Mouse (Mus musculus): ENCODE measurements around the gene Krt1. TPM values are rescaled to one million over a fixed set of nuclear protein-coding genes. Genes with fewer than 3 reads are reported as not detected.

Gene Krt1
- polyA plus RNA-seq, 1 experiment from 2014 or later, result 1.9 TPM

GRCm38 (mm10) chr15:101843192-101843591 is 7.4 kb downstream of the Krt1 start:
- Histone ChIP-seq H3K4me2 (replicated peaks; ENCODE audit: low read depth, low read length) (no peak overlapping the region), H3K36me3 (ENCODE audit: control insufficient read depth, insufficient read depth, low read length) (no peaks in the 10 kb centered on the region), H3K27ac (ENCODE audit: low read length) (no peak overlapping the region), H3K9me3 (ENCODE audit: control insufficient read depth, low read depth, low read length) (no peaks in the 10 kb centered on the region), H3K4me3 (ENCODE audit: low read depth, low read length) (no peak overlapping the region), H3K4me1 (ENCODE audit: control insufficient read depth, insufficient read depth, low read length) (no peaks in the 10 kb centered on the region), H3K27me3 (ENCODE audit: control insufficient read depth, insufficient read depth, low read length) (0 out of 2 replicates have a peak, but pooled peaks cover 4% of the 10 kb centered on the region), H3K9ac (replicated peaks; ENCODE audit: low read depth, low read length) (no peak overlapping the region)
- no peak for ATAC-seq (ENCODE audit: insufficient number of reproducible peaks, insufficient read depth, low FRiP score, low read depth)
- WGBS, result 42% methylated on average over 9 of the region's 9 CpGs

GRCm38 (mm10) chr15:101834784-101835328 is 15.7 kb downstream of the Krt1 start:
- Histone ChIP-seq H3K9me3 (ENCODE audit: control insufficient read depth, low read depth, low read length) (no peaks in the 10 kb centered on the region), H3K4me1 (ENCODE audit: control insufficient read depth, insufficient read depth, low read length) (no peaks in the 10 kb centered on the region), H3K9ac (replicated peaks; ENCODE audit: low read depth, low read length) (no peak overlapping the region), H3K4me2 (replicated peaks; ENCODE audit: low read depth, low read length) (no peak overlapping the region), H3K27ac (ENCODE audit: low read length) (no peak overlapping the region), H3K36me3 (ENCODE audit: control insufficient read depth, insufficient read depth, low read length) (no peaks in the 10 kb centered on the region), H3K4me3 (ENCODE audit: low read depth, low read length) (no peak overlapping the region), H3K27me3 (ENCODE audit: control insufficient read depth, insufficient read depth, low read length) (no peaks in the 10 kb centered on the region)
- 60% methylated on average over 5 of the region's 5 CpGs for WGBS
- ATAC-seq (ENCODE audit: insufficient number of reproducible peaks, insufficient read depth, low FRiP score, low read depth), result no peak

GRCm38 (mm10) chr15:101833131-101833530 is 17.5 kb downstream of the Krt1 start:
- H3K9me3 ChIP-seq (ENCODE audit: control insufficient read depth, low read depth, low read length), result no peaks in the 10 kb centered on the region
- no peak for ATAC-seq (ENCODE audit: insufficient number of reproducible peaks, insufficient read depth, low FRiP score, low read depth)
- H3K4me1 ChIP-seq (ENCODE audit: control insufficient read depth, insufficient read depth, low read length), result no peaks in the 10 kb centered on the region
- H3K9ac ChIP-seq (replicated peaks; ENCODE audit: low read depth, low read length), result no peak overlapping the region
- no peak overlapping the region for H3K4me2 ChIP-seq (replicated peaks; ENCODE audit: low read depth, low read length)
- no peak overlapping the region for H3K4me3 ChIP-seq (ENCODE audit: low read depth, low read length)
- no peak overlapping the region for H3K27ac ChIP-seq (ENCODE audit: low read length)
- H3K36me3 ChIP-seq (ENCODE audit: control insufficient read depth, insufficient read depth, low read length), result no peaks in the 10 kb centered on the region
- no peaks in the 10 kb centered on the region for H3K27me3 ChIP-seq (ENCODE audit: control insufficient read depth, insufficient read depth, low read length)
- 29% methylated on average over 6 of the region's 6 CpGs for WGBS

GRCm38 (mm10) chr15:101829441-101829840 is 21.2 kb downstream of the Krt1 start:
- ATAC-seq (ENCODE audit: insufficient number of reproducible peaks, insufficient read depth, low FRiP score, low read depth), result no peak
- Histone ChIP-seq H3K4me1 (ENCODE audit: control insufficient read depth, insufficient read depth, low read length) (no peaks in the 10 kb centered on the region), H3K4me3 (ENCODE audit: low read depth, low read length) (no peak overlapping the region), H3K27ac (ENCODE audit: low read length) (no peak overlapping the region), H3K9me3 (ENCODE audit: control insufficient read depth, low read depth, low read length) (no peaks in the 10 kb centered on the region), H3K9ac (replicated peaks; ENCODE audit: low read depth, low read length) (no peak overlapping the region), H3K27me3 (ENCODE audit: control insufficient read depth, insufficient read depth, low read length) (no peaks in the 10 kb centered on the region), H3K4me2 (replicated peaks; ENCODE audit: low read depth, low read length) (no peak overlapping the region), H3K36me3 (ENCODE audit: control insufficient read depth, insufficient read depth, low read length) (no peaks in the 10 kb centered on the region)
- 68% methylated on average over 5 of the region's 5 CpGs for WGBS

GRCm38 (mm10) chr15:101821786-101822185 is 28.8 kb downstream of the Krt1 start:
- Histone ChIP-seq H3K9me3 (ENCODE audit: control insufficient read depth, low read depth, low read length) (no peaks in the 10 kb centered on the region), H3K4me2 (replicated peaks; ENCODE audit: low read depth, low read length) (no peak overlapping the region), H3K4me3 (ENCODE audit: low read depth, low read length) (no peak overlapping the region), H3K27me3 (ENCODE audit: control insufficient read depth, insufficient read depth, low read length) (no peaks in the 10 kb centered on the region), H3K27ac (ENCODE audit: low read length) (no peak overlapping the region), H3K9ac (replicated peaks; ENCODE audit: low read depth, low read length) (no peak overlapping the region), H3K36me3 (ENCODE audit: control insufficient read depth, insufficient read depth, low read length) (no peaks in the 10 kb centered on the region), H3K4me1 (ENCODE audit: control insufficient read depth, insufficient read depth, low read length) (no peaks in the 10 kb centered on the region)
- ATAC-seq (ENCODE audit: insufficient number of reproducible peaks, insufficient read depth, low FRiP score, low read depth), result no peak
- 16% methylated on average over 3 of the region's 3 CpGs for WGBS

GRCm38 (mm10) chr15:101817875-101818274 is 32.7 kb downstream of the Krt1 start, which contains the start of gene Krt2:
Krt2 (minus strand) TSS chr15:101818169.
- Histone ChIP-seq H3K36me3 (ENCODE audit: control insufficient read depth, insufficient read depth, low read length) (no peaks in the 10 kb centered on the region), H3K4me2 (replicated peaks; ENCODE audit: low read depth, low read length) (no peak within 1 kb of the TSS), H3K4me3 (ENCODE audit: low read depth, low read length) (no peak within 1 kb of the TSS), H3K4me1 (ENCODE audit: control insufficient read depth, insufficient read depth, low read length) (no peaks in the 10 kb centered on the region), H3K9me3 (ENCODE audit: control insufficient read depth, low read depth, low read length) (no peaks in the 10 kb centered on the region), H3K27me3 (ENCODE audit: control insufficient read depth, insufficient read depth, low read length) (no peaks in the 10 kb centered on the region), H3K9ac (replicated peaks; ENCODE audit: low read depth, low read length) (no peak within 1 kb of the TSS), H3K27ac (ENCODE audit: low read length) (no peak within 1 kb of the TSS)
- ATAC-seq (ENCODE audit: insufficient number of reproducible peaks, insufficient read depth, low FRiP score, low read depth), result no peak
- WGBS, result 70% methylated on average over 16 of the region's 16 CpGs

GRCm38 (mm10) chr15:101803052-101803822 is 47.4 kb downstream of the Krt1 start:
- WGBS, result 81% methylated on average over 11 of the region's 11 CpGs
- no peak overlapping the region for H3K27ac ChIP-seq (ENCODE audit: low read length)

GRCm38 (mm10) chr15:101802296-101802835 is 48.2 kb downstream of the Krt1 start, which contains the start of gene Krt73:
Krt73 (minus strand) TSS chr15:101802346.
- Histone ChIP-seq H3K36me3 (ENCODE audit: control insufficient read depth, insufficient read depth, low read length) (no peaks in the 10 kb centered on the region), H3K27ac (ENCODE audit: low read length) (no peak within 1 kb of the TSS), H3K4me3 (ENCODE audit: low read depth, low read length) (no peak within 1 kb of the TSS), H3K4me2 (replicated peaks; ENCODE audit: low read depth, low read length) (no peak within 1 kb of the TSS), H3K4me1 (ENCODE audit: control insufficient read depth, insufficient read depth, low read length) (no peaks in the 10 kb centered on the region), H3K9me3 (ENCODE audit: control insufficient read depth, low read depth, low read length) (no peaks in the 10 kb centered on the region), H3K9ac (replicated peaks; ENCODE audit: low read depth, low read length) (no peak within 1 kb of the TSS), H3K27me3 (ENCODE audit: control insufficient read depth, insufficient read depth, low read length) (no peaks in the 10 kb centered on the region)
- WGBS, result 83% methylated on average over 6 of the region's 6 CpGs
- no peak for ATAC-seq (ENCODE audit: insufficient number of reproducible peaks, insufficient read depth, low FRiP score, low read depth)

More at GRCm38 (mm10) chr15:101803052-101803822, 47.4 kb downstream of the Krt1 start:
- no peaks in the 10 kb centered on the region for H3K9me3 ChIP-seq (ENCODE audit: control insufficient read depth, low read depth, low read length)
- H3K4me1 ChIP-seq (ENCODE audit: control insufficient read depth, insufficient read depth, low read length), result no peaks in the 10 kb centered on the region
- ATAC-seq (ENCODE audit: insufficient number of reproducible peaks, insufficient read depth, low FRiP score, low read depth), result no peak
- no peaks in the 10 kb centered on the region for H3K36me3 ChIP-seq (ENCODE audit: control insufficient read depth, insufficient read depth, low read length)
- H3K4me2 ChIP-seq (replicated peaks; ENCODE audit: low read depth, low read length), result no peak overlapping the region
- no peaks in the 10 kb centered on the region for H3K27me3 ChIP-seq (ENCODE audit: control insufficient read depth, insufficient read depth, low read length)
- H3K9ac ChIP-seq (replicated peaks; ENCODE audit: low read depth, low read length), result no peak overlapping the region
- no peak overlapping the region for H3K4me3 ChIP-seq (ENCODE audit: low read depth, low read length)
